Mouse (Mus musculus): ENCODE results near the gene Lama1. TPM values are rescaled to one million over a fixed set of nuclear protein-coding genes. Genes with fewer than 3 reads are reported as not detected.

The Lama1 gene
- total RNA-seq (2021): 1 to 10 TPM; 3.8 to 6.0 TPM
- long read RNA-seq, experiment 1, full-length matches to known transcripts: 1 of 1 reads
- long read RNA-seq, experiment 1, partial matches to known transcripts: 0 of 1 reads
- long read RNA-seq, experiment 1, other reads (novel, unspliced or antisense): 0 of 1 reads
- long read RNA-seq, experiment 2, partial matches to known transcripts: 3 of 3 reads
- long read RNA-seq, experiment 2, other reads (novel, unspliced or antisense): 0 of 3 reads

- DNase-seq (ENCODE audit: low spot score in 2 of 2): peak in 1 of 2 experiments; percentile 8
These were observed at the start of gene Lama1 for GRCm38 (mm10) chr17:67696694-67697386. Lama1 (plus strand) TSS chr17:67697259.

- DNase-seq (ENCODE audit: low spot score in 2 of 2): peak; percentile 37 to 59
These were observed 45.6 kb upstream of the Lama1 start for GRCm38 (mm10) chr17:67651506-67651905.

DNA sequence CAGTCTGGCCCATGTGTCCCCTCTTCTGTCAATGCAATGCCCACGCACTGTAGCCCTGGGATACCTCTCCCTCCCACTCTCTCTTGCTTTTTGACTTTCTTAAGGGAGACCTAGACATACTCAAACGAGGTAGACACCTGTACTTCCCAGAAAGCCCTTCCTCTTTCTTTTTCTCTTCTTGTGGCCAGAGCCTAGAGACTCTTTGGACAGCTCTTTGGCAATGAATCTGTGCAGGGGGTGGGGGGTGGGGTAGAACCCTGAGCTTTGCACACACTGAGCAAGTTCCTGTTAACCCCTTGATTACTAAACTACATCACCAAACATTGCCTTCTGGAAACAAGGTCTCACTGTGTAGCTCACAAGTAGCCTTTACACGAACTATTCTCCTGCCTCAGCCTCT is 32.8 kb upstream of the Lama1 start:
- no peak for DNase-seq (ENCODE audit: low spot score in 2 of 2)

- no peak for DNase-seq (ENCODE audit: low spot score in 2 of 2)
These were observed 30.1 kb upstream of the Lama1 start for GRCm38 (mm10) chr17:67666981-67667380.

DNA sequence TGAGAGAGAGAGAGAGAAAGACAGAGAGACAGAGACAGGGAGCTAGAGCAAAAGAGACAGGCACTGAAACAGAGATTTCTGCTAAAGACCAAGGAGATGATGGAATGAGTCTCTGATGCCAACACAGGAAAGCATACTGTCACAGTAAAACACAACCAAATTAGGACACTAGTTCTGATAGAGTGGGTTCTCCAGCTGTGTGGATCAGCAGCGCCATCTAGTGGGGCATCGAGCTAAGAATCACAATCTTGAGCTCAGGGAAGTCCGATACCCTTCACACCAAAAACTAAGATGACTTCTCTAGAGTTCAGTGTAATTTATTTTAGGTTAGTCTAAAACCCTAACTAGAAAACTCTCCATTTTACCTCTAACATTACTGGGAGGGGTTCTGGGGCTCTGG is 29.1 kb upstream of the Lama1 start:
- peak; percentile 70 to 75 for DNase-seq (ENCODE audit: low spot score in 2 of 2)

- no peak for DNase-seq (ENCODE audit: low spot score in 2 of 2)
These were observed 18.5 kb upstream of the Lama1 start for GRCm38 (mm10) chr17:67678576-67678975.

GRCm38 (mm10) chr17:67681084-67681483 is 16.0 kb upstream of the Lama1 start:
- no peak for DNase-seq (ENCODE audit: low spot score in 2 of 2)

DNA sequence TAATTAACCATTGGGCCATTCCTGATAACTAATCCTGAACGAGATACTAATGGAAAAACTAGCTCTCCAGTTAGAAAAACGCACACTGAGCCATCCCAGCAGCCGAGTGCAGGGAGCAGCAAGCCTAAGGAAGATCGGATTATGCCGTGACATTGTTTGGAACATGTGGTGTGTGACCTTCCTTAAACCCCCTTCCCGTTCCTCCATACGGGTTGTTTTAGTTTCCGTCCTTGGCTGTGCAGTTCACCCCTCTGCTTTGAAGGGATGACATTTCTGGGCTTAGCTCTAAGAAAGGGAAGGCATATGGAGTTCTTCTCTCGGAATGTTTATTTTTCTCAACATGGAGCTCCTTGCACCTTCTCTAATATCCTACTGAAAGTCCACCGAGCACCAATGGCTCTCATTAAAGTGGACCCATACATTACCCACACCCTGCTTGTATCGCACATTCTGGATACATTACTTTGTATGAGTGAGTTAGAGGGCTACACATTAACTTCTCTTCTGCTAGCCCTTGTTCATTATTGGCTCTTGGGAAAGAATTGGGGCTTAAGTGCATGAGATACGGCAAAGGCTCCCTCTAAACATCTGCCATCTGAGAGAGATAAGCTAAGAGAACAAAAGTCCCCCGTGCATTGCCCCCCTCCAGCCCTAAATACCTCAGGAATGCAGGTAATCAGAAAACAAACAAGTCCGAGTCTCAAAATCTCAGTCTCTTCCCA is 11.9 kb upstream of the Lama1 start:
- no peak for DNase-seq (ENCODE audit: low spot score in 2 of 2)

DNA sequence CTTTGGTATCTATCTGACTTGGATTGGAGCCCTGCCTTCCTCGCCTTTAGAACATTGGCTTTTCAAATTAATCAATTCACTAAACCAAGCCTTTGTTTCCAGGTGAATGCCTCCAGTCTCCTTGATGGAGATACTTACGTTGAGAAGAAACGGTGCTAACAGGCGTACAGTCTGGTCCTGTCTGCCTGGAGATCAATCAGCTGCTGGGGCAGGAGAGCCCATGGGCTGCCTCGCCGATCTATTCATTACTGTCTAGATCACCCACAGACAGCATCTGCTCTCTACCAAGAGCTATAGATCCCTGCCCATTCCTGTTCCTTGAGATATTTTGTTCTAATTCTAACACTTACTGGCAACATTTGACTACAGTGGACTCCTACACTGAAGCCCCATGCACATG is 9.6 kb upstream of the Lama1 start:
- DNase-seq (ENCODE audit: low spot score in 2 of 2): no peak

GRCm38 (mm10) chr17:67690689-67691088 is 6.4 kb upstream of the Lama1 start:
- no peak for DNase-seq (ENCODE audit: low spot score in 2 of 2)

DNA sequence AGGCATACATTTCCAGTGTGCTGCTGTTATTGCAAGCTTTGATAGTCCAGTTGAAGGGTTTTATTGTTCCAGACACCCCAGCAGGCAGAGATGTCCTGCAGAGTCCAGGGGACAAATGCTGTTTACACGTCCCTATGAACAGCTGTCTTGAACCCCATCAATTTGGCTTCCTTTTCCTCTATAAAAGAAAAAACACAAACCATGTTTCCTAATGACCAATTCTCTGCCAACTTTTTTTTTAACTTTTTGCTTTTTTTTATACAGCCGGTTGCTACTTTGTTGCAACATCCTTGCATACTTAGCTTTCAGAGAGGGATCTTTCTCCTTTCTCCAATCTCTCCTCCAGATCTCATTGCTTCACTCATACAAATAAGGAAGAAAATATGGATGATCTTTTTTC is 4.4 kb upstream of the Lama1 start:
- no peak for DNase-seq (ENCODE audit: low spot score in 2 of 2)

DNA sequence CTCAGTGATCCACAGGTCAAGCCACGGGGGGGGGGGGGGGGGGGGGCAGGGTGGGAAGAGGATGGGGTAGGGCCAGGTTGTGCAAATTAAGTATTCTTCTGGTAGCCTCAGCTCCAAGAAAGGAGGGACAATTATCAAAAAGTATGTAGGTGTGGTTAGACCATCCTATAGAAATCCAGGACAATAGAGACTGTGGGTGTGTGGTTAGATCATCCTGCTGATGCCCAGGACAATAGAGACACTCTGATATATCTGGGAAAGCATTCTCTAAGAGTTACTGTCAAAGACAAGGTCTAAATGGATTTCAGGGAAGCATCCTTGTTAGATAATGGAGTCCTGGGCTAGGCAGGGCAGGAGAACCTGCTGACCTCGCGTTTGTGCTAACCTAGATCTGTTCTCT is 3.2 kb upstream of the Lama1 start:
- no peak for DNase-seq (ENCODE audit: low spot score in 2 of 2)

DNA sequence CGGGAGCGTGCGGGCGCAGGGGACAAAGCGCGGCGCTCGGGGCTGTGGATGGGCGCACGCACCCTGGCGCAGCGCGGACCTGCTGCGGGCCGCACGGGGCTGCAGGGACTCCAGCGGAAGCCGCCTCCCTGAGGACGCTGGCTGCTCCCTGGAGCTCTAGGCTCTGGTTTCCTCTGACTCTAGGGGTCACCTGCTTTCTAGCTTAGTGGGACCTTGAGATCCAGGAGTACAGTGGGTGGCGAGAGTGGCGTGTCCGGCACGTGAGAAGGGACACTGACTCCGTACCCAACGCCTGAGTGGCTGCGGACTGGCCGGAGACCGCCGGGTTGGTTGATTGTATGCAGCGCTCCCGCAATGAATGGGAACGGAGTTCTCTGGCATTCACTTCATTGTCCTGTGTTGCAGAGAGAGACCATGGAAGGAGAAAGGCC is 417 bp downstream of the Lama1 start:
- peak in 1 of 2 experiments; percentile 8 for DNase-seq (ENCODE audit: low spot score in 2 of 2)

- DNase-seq (ENCODE audit: low spot score in 2 of 2): peak in 1 of 2 experiments; percentile 6
These were observed 1.2 kb downstream of the Lama1 start for GRCm38 (mm10) chr17:67698301-67698700.

DNA sequence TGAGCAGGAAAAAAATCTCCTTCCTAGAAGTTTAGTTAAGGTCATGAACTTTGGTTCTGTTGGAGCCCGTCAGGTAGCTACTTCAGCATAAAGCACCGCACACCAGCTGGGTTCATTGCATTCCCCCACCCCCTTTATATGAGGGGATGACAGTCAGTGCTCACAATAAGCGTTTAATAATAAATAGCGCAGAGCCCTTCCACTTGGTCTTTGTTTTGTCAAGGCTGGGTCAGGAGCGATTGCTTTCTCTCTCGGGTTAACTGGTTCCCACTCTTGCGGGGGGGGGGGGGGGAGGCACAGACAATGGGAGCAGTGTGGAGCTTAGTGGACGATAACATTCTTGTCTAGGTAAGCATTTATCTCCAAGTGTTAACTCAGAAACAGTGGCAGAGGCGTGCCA is 4.7 kb downstream of the Lama1 start:
- no peak for DNase-seq (ENCODE audit: low spot score in 2 of 2)

GRCm38 (mm10) chr17:67702941-67703340 is 5.9 kb downstream of the Lama1 start:
- DNase-seq (ENCODE audit: low spot score in 2 of 2): no peak

GRCm38 (mm10) chr17:67705035-67705769 is 8.1 kb downstream of the Lama1 start:
- no peak for DNase-seq (ENCODE audit: low spot score in 2 of 2)

- no peak for DNase-seq (ENCODE audit: low spot score in 2 of 2)
These were observed 9.3 kb downstream of the Lama1 start for GRCm38 (mm10) chr17:67706372-67706771.

GRCm38 (mm10) chr17:67707793-67708364 is 10.8 kb downstream of the Lama1 start:
- no peak for DNase-seq (ENCODE audit: low spot score in 2 of 2)

DNA sequence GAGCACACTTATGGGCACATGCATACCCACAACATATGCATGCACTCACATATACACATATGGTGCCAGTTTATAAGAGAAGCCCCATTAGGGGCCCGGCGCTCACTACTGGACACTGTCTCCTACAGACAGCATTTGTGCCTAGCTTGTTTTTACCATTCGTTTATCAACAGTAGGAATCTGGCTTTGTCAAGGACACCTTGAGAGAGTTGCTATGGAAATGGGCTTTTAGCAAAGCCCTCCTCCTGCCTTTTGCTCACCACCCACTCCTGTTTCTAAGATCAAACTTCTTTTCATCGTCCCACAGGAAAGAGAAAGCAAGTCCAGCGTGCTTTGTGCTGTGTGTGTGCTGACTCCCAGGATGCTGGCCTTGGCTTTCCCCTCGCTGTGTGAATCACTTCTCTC is 13.3 kb downstream of the Lama1 start:
- no peak for DNase-seq (ENCODE audit: low spot score in 2 of 2)

DNA sequence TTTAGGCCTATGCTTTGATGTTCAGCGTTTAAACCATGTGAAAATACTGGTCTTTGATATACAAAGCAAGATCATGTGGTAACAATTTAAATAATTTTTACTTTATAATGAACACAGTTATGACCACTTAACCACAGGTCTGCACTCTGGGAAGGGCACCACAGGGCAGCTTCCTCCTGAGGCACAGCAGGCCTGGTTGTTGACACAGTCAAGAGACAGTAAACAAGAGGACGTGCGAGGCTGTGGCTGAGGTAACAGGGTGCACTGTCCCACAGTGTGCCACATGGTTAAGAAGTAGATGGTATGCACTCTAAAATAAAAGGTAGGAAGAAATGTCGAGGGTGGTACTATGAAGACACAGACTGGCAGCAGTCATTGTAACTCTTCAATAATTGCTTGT is 14.3 kb downstream of the Lama1 start:
- no peak for DNase-seq (ENCODE audit: low spot score in 2 of 2)

All from left cerebral cortex, adult 18-20 months (tissue).